Mouse (Mus musculus) embryo, embryonic 11 days (tissue): ENCODE results near the gene Efcc1.

Experiments used
- DNase-seq: peaks from one replicate; pipeline ENCODE4 v3.0.0-alpha.2; 2015

Efcc1 gene

DNA sequence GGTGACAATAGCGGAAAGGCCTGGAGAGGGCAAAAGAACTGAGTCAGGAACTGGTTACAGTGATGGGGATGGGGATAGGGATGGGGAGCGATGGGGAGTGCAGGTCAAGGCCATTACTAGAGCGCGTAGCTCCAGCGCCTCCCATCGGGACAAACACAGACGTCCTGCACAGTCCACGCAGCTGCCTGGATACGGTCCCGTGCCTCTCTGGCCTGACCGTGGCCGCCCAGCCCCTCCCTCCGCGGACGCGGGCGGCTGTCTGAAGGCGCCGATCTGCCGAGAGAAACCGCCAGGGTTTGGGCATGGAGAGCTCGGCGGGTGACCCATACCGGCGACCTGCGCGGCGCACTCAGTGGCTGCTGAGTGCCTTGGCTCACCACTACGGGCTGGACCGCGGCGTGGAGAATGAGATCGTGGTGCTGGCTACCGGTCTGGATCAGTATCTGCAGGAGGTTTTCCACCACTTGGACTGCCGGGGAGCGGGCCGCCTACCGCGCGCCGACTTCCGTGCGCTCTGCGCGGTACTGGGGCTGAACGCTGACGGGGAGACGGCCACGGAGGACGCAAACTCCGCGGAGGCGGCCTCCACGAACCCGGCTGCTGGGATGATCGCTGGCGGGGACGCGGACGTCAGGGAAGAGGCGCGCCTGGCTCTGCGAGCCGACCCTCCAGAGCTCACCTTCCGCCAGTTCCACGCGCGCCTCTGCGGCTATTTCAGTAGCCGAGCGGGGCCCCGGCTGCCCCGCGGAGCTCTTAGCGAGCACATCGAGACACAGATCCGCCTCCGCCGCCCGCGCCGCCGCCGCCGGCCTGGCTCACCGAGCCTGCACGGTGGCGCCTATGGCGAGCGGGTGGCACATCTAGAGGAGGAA lies at the start of gene Efcc1:
TSS of gene Efcc1 (plus strand) at position 279 of the 872 bp plus-strand sequence.
- peak; percentile 73 for DNase-seq

DNA sequence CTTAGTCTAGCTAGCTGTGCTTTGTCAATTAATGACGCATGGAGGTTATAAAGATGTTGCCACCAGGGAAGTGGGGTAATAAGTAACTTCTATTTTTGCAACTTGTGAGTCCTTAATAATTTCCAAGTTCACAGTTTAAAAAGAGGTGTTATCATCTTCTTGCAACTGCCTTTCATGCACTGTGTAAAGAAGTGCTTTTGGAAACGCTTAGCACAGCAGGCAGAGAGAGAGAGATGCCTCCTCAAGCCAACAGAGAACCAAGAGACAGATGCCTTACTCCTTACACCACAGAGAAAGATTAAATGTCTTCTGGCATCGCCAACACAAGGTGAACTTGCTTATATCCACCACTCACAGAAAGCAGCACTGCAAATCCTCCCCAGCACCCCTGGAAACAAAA lies 34.7 kb upstream of the Efcc1 start:
- DNase-seq = no peak

DNA sequence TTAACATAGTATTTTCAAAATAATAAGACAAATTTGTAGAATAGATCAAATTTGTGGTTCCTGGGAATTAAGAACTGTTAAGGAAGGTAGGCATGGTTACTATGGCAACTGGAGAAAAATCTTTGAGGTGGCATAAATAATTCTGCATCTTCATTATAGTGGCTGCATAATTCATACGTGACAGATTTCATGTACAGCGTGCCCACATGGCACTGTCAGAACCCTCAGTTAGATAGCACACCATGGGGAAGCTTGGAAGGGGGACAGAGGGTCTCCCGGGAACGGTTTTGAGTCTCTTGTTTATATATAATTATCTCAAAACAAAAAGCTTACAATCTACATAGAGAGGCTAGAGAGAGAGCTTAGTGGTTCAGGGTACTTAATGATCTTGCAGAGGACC lies 34.1 kb upstream of the Efcc1 start:
- no peak for DNase-seq

DNA sequence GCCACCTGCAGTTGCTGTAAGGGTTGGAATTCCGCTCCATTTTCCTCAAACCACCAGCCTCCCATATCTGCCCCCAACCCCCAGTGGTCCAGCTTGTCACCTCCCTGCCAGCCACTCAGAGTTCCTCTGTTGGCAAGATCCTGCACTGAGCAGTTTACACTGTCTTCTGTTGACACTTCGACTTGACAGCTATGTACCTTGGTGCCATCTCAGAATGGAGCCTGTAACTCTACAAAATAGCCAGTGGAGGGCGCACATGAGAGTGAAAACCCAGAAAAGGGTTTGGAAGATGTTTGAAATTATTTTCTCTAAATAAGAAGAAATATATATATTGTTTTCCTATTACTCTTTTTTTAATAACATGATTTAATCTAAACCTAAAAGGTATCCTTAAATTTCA lies 24.4 kb upstream of the Efcc1 start:
- peak; percentile 29 for DNase-seq

DNA sequence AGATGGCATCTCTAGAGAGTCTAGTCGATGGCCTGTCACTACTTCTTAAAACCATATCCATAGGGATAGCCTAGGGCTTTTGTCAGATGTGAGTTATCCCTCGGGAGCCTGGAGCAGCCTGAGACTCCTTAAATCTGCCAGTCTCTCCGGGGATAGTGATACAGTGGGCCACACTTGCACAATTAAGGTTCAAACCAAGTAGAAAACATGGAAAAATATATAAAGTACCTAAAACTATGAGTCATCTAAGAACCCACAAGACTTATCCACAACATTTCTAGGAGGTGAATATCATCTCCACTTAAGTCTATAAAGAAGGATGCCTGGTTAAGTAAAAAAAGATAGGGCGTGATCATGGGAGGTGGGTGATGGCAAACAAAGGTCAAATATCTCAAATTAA lies 18.4 kb upstream of the Efcc1 start:
- no peak for DNase-seq

DNA sequence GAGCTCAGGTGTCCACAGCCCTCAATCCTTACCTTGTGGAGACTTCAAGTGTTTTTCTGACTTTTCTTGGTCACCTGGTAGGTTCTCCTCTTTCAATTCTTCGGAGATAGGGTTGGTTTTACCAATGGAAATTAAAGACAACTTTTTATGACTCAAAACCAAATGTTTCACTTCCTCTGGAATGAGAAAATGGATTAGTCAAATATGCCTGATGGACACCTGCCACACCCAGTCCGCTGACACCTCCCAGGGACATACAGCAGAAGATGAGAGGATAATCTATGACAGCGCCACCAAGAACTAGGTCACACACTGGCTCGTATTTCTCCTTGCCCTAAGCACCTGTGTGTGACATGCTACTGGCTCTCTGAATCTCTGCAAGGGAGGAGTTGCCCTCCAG lies 16.6 kb upstream of the Efcc1 start:
- no peak for DNase-seq

DNA sequence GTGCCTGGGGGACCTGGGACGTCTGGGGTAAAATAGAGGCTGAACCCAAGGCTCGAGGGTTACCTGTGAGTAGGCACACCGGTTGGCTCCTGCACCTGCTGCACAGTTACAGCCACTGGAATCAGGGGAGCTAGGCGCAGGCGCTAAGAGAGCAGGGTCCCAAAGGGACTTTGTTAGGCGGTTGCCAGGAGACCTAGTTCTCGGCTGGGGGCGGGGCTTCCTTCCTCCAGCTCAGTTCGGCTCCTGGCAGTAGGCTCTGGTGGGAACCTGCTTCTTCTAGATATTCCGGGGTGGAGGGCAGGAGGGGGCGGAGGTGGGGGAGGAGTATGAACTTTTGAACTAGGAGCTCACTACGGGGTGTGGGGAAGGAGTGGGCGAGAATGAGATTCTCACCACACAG lies 8.0 kb upstream of the Efcc1 start:
- peak; percentile 88 for DNase-seq

DNA sequence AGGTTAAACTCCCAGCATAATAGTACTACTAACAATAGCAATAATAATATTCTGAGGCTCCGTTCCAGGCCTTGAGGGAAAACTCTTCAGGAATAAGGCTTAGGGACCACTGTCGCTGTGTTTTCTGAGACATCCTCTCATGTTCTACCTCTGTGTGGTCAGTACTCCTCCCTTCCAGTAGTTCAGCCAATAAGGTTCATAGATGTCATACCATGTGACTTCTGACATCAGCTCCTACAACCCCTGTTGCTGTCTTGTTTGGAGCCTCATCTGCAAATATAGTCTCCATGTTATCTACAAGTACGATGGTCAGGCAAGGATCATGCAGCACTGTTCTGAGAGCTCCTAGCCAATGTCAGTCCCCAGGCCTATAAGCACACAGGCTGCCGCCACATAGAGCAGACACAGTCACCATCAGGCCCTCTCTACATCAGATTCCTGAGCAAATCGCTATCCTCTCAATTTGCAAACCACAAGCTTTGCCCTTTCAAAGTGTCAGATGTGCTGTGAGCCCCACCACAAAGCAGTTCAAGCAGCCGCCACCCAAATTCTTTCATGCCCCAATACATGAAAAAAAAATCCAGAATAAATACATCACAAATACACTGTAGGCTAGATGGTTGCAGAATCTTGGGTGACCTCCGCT lies 5.3 kb upstream of the Efcc1 start:
- no peak for DNase-seq

DNA sequence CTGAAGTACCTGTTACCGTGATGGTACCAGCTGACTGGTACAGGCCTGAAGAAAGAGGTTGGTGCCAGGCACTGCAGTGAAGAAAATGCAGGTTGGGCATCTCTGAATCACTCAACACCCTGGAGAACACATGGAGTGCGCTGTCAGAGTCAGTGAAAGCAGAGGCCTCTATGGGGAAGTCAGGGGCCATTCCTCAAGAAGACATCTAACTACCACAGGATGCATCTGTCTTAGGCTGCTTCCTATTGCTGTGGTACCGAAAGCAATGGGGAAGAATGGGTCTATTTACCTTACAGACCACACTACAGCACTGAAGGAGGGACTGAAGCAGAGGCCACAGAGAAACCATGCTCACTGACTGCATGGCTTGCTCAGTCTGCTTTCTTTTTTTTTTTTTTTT lies 2.6 kb upstream of the Efcc1 start:
- DNase-seq = no peak

DNA sequence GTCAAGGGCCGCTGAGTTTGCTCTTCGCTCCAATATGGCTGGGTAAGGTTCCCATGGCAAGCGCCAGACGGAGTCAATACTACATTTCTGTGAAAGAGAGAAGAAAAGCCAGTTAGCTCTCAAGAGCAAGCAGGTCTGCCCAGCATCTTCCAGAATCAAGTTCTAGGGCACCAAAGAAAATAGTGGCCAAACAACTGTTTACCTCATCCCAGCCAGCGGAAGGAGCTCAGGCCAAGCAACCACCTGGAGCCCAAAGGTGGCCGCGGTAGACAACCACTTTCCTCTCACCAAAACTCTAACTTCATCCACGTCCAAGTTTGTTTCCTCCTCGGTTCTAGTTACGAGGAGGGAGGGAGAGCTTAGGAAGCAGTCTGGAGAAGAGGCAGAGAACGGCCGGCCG lies 528 bp upstream of the Efcc1 start:
- DNase-seq = no peak

DNA sequence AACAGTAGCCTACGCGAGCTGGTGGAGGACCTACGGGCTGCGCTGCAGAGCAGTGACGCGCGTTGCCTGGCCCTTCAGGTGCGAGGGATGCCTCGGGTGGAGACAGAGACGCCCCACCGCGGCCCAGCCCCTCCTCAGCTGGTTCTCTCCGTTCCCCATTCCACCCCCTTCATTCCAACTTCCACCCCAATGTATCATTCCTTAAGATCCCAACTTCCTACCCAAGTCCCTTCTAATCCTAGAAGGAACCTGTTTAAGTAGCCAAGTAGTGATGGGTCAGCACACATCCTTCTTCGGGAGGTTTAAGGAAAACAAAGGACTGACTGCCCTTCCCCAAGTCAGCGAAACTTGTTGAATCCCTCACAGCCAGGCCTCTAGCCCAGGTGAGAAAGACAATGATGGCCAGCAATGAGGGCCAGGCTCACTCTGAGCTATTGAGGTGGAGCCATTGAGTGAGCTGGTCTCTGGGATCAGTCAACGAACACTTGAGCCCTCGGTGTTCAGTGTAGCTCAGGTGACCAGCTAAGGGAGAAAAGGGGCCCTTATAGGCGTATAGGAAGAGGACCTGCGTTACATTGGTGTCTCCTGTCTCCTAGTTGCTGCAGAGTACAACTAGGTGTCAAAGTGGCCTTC lies 910 bp downstream of the Efcc1 start:
- DNase-seq = no peak

DNA sequence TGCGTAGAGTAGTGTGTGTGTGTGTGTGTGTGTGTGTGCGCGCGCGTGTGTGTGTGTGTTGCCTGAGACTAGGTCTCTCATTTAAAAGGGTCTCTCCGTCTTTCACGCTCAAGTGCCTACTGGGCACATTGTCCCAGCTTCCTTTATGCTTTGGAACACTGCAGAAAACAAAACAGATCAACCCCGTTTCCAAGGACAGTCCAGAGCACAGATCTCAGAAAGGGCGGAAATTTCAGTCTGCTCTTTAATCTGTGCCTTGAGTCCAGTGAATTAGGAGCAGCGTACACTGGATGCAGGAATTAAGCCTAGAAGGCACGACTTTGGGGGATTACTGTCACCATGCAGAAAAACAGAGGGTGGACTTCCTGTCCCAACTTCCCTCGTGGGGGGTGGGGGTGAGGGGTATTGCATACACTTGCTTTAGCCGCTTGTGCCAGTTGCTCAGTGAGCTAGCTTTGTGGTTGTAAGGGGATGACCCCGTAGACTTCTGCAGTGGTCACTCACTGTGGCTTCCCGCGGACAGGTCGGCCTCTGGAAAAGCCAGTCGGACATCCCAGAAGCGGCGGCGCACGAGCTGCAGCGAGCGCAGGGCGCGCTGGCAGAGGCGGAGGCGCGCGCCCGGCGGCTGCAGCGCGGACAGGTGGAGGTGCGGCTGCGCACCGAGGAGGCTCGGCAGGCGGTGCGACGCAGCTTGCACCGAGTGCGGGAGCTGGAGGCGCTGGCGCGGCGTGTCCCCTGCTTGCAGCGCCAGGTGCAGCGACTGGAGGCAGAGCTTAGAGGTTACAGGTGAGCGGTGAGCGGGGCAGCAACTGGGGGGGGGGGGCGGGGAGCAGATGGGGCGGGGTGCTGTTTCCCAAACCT lies 1.7 kb downstream of the Efcc1 start:
- no peak for DNase-seq

DNA sequence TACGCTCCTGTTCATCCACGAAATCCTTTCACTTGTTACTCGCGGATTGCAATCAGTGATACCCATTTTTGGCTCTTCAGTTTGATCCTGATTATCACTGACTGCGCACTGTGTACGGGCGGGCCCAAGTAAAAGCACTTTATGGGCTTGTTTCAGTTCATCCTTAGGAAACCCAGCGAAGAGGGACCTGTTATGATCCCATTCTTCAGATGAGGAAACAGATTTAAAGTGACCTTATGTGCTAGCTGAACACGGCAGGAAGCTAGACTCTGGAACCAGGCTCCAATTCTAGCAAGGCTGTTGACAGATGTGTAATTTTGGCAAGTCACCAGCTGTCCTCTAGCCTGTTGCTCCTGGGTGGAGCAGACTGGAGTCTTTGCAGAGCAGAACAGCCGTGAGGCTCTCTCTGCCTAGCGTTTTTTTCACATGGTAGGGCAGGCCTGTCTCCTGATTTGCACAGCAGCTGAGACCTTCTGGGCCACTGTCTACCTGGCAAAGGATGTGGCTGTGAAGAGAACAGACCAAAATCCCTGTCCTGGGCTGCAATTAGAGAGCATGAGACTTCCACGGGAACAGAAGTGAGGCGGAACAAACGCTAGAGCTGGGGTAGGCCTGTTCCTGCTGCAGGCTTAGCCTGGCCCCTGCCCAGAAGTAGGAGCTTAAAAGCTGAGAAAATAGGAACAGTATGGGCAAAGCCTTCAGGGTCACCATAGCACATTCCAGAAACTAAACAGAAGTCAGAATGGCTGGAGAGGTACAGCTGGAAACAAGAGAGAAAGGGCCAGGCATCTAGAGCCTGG lies 2.7 kb downstream of the Efcc1 start:
- DNase-seq = no peak

DNA sequence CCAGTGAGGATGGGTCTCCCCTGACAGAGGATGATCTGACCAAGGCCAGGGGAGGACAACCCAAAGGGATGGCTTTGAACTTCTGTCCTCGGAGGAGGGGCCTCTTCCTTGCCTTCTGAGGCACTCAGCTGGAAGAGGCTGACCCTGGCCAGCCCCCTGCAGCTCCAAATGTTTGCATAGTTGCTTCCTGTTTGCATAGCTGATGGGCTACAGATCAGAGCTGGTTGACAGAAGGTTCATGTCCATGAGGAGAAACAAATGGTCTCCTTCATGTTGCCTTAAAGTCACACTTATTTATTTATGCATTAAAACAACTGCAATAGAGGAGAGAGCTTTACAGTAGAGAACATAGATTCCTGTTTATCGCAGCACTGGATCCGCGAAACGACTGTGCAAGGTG lies 3.5 kb downstream of the Efcc1 start:
- no peak for DNase-seq

DNA sequence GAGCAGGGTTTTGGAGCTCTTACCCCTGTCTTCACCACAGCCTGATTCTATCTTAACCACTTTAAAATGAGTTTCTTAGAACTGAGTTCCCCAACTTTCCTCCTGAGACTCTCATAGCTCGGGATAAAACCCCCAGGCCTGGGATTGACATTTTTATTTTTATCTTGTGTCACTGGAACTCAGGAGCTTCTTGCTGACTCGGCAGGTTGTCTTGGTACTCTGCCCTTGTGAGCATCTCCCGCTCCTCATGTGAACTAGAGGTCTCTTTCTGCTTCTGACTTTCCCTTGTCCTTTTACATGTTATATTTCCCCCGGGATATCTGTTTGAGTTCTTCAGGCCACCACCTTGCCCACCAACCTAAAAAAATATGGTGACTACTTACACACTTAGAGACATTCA lies 6.3 kb downstream of the Efcc1 start:
- DNase-seq = no peak

DNA sequence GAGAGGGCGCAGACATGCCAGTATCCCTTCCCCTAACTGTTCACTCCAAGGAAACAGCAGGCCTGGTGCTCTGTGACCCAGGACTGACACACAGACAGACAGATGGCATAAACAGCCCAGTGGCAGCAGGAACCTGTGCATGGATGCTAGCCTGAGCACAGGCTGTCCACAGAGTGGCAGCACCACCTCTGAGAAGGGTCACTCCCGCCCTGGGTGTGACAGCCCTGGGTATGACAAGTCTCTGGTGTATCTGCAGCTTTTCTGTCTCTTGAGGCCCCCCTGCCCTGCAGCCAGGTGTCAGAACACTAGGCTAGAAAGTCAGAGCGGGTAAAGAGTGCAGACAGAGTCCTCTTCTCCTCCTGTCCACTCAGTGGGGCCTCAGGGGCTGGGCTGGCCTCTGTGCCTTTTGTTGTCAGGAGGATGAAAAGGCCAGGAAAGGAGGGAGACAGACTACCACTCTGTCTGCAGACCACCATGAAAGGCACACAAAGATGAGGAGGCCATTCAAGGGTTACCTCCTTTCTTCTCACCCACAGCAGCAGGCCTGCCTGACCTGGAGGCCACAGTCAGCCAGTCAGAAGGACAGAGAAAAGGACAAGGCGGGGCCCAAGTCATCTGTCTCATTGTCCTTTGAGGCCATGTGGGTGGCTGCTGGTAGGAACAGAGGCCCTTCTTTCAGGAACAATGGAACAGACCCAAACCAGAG lies 7.4 kb downstream of the Efcc1 start:
- DNase-seq = peak; percentile 74

DNA sequence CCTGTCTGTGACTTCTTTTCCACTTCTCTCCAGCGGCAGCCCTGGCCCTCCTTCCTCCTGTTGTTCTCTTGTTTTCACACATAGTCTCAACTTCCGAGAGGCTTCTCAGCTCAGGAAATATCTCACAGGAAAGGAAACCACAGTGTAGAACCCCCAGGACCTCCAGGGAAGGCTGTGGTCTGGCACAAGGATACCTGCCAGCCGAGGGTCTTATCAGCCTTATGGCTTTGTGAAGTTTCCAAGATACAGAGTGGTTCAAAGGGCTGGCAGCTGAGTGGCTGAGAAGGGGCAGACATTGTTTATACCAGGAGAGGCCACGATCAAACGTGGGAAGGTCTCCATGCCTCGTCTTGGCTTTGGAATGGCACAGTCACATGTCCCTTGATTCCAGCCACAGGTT lies 9.2 kb downstream of the Efcc1 start:
- no peak for DNase-seq

DNA sequence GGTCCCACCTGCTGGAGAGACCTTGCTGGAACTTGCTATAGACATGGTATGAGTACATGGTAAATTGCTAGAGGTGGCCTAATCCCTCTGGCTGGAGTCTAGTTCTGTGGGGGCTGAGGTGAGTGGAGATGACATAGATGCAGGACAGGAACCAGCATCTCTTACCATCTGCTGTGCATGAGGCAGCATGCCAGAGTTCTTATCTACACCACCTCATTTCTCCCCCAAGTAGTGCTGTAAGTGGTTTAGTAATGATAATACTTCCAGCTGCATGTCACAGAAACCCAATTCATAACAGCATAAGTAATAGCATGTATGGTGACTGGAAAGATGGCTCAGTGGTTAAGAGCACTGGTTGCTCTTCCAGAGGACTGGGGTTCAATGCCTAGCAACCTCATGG lies 9.8 kb downstream of the Efcc1 start:
- no peak for DNase-seq

DNA sequence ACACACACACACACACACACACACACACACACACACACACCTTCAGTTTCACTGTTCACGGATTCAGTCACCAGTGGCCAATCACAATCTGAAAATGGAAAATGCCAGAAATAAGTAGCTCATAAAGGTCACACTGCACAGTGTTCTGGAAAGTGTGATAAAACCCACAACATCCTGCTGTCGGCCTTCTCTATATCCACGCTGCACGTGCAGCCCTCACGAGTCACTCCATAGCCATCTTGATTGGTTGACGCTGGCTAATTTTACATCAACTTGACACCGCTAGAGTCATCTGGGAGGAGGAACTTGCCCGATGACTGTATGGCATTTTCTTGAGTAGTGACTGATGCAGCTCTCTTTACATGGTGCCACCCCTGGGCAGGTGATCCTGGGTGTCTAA lies 11.3 kb downstream of the Efcc1 start:
- no peak for DNase-seq

DNA sequence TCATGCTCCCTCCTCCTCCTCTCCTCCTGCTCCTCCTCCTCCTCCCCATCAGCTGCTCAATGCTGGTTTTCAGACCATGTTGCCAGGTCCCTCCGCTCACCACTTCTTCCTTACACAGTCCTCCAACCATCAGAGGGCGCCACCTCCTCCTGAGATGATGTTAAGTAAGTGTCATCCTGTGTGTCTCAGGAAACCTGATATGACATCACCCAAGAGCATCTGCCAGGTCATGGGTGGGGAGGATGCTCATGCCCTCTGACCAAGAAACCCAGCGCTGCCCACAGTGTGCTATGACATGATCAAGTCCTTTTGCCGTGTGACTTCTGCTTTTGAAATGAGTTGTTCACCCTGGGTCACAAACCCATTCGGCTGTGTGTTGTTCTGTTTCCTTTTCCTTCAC lies 12.1 kb downstream of the Efcc1 start:
- no peak for DNase-seq

DNA sequence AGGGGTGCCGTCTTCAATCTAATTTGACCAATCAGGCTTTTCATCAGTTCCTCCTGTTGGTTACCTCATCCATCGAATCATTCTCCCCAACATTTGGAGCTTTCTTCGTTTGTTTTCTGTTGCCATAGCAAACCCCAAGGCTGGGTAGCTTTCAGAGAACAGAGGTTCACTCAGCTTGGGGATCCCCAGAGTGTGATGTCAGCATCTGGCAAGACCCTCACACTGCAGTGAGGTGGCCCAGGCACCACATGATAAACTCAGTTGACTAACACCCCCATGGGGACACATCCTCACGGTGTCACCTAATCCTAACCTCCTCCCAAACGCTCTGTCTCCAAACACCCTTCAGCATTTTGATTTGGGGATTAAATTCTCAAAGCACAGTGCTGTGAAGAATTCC lies 12.6 kb downstream of the Efcc1 start:
- no peak for DNase-seq

DNA sequence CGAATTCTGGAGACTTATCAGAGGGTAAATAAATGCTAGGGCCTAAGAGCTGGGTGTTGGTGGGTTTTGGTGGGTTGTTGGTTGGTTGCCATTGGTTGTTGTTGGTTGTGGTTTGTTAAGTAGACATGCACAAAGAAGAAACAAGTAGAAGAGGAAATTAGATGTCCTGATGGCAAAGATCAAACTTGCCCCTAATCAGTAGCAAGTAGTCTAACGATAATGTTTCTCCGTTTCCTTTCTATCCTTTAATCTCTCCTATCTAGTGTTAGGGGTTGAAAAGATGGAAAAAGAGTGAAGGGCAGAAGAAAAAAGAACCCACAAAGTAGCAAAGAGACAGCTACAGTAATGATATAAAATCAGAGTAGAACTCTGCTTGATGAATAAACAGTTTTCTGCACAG lies 14.0 kb downstream of the Efcc1 start:
- no peak for DNase-seq
